Mouse (Mus musculus): ENCODE data around the gene Dctn2. TPM values are rescaled to one million over a fixed set of nuclear protein-coding genes. Genes with fewer than 3 reads are reported as not detected.

The Dctn2 gene
- polyA plus RNA-seq, 1 experiment from 2014 or later: 198 TPM

GRCm38 (mm10) chr10:127268401-127268800, 2.2 kb downstream of the Dctn2 start:
- DNase-seq (ENCODE audit: low spot score): no peak
- Histone ChIP-seq H3K36me3 (ENCODE audit: insufficient read depth, low read length) (no peaks in the 10 kb centered on the region), H3K27me3 (replicated peaks; ENCODE audit: insufficient read depth, low read length) (no peaks in the 10 kb centered on the region), H3K9ac (replicated peaks; ENCODE audit: low read depth) (no peak overlapping the region), H3K4me3 (ENCODE audit: low read depth, low read length) (no peak overlapping the region), H3K9me3 (ENCODE audit: low read length) (no peaks in the 10 kb centered on the region), H3K4me1 (ENCODE audit: insufficient read depth, low read depth, low read length) (peaks cover 4% of the 10 kb centered on the region; the same call in 1 of the 2 replicates), H3K4me2 (replicated peaks; ENCODE audit: low read depth, low read length) (no peak overlapping the region), H3K27ac (ENCODE audit: low read length) (no peak overlapping the region)
- WGBS: 43% methylated on average over 5 of the region's 5 CpGs
- TF ChIP-seq CTCF (IDR thresholded peaks at IDR 0.05) (no peak), EP300 (IDR thresholded peaks at IDR 0.05) (no peak)
- no peak for ATAC-seq

- TF ChIP-seq CTCF (IDR thresholded peaks at IDR 0.05) (no peak), EP300 (IDR thresholded peaks at IDR 0.05) (no peak)
- DNase-seq (ENCODE audit: low spot score) (peak; percentile 13), ATAC-seq (no peak)
- peaks cover 4% of the 10 kb centered on the region; the same call in 1 of the 2 replicates for H3K4me1 ChIP-seq (ENCODE audit: insufficient read depth, low read depth, low read length)
- no peak overlapping the region for H3K4me2 ChIP-seq (replicated peaks; ENCODE audit: low read depth, low read length)
- H3K27ac ChIP-seq (ENCODE audit: low read length): no peak overlapping the region
- 67% methylated on average over 12 of the region's 12 CpGs for WGBS
- H3K9ac ChIP-seq (replicated peaks; ENCODE audit: low read depth): no peak overlapping the region
- no peak overlapping the region for H3K4me3 ChIP-seq (ENCODE audit: low read depth, low read length)
- no peaks in the 10 kb centered on the region for H3K36me3 ChIP-seq (ENCODE audit: insufficient read depth, low read length)
- H3K9me3 ChIP-seq (ENCODE audit: low read length): no peaks in the 10 kb centered on the region
- H3K27me3 ChIP-seq (replicated peaks; ENCODE audit: insufficient read depth, low read length): no peaks in the 10 kb centered on the region
Observed at GRCm38 (mm10) chr10:127269036-127269435, 2.9 kb downstream of the Dctn2 start.

GRCm38 (mm10) chr10:127269884-127270283, 3.7 kb downstream of the Dctn2 start:
- ATAC-seq (no peak), DNase-seq (ENCODE audit: low spot score) (no peak)
- no peak overlapping the region; the same call in 1 of the 2 replicates for H3K27ac ChIP-seq (ENCODE audit: low read length)
- H3K4me1 ChIP-seq (ENCODE audit: insufficient read depth, low read depth, low read length): peaks cover 4% of the 10 kb centered on the region; the same call in 1 of the 2 replicates
- H3K4me2 ChIP-seq (replicated peaks; ENCODE audit: low read depth, low read length): no peak overlapping the region
- H3K36me3 ChIP-seq (ENCODE audit: insufficient read depth, low read length): no peaks in the 10 kb centered on the region
- WGBS: 74% methylated on average over 4 of the region's 4 CpGs
- no peak overlapping the region for H3K9ac ChIP-seq (replicated peaks; ENCODE audit: low read depth)
- no peak overlapping the region for H3K4me3 ChIP-seq (ENCODE audit: low read depth, low read length)
- H3K9me3 ChIP-seq (ENCODE audit: low read length): no peaks in the 10 kb centered on the region
- H3K27me3 ChIP-seq (replicated peaks; ENCODE audit: insufficient read depth, low read length): no peaks in the 10 kb centered on the region
- TF ChIP-seq EP300 (IDR thresholded peaks at IDR 0.05) (no peak), CTCF (IDR thresholded peaks at IDR 0.05) (no peak)

- no peak for ATAC-seq
- Histone ChIP-seq H3K4me3 (ENCODE audit: low read depth, low read length) (no peak overlapping the region), H3K4me1 (ENCODE audit: insufficient read depth, low read depth, low read length) (no peaks in the 10 kb centered on the region), H3K9me3 (ENCODE audit: low read length) (no peaks in the 10 kb centered on the region), H3K36me3 (ENCODE audit: insufficient read depth, low read length) (peaks cover 20% of the 10 kb centered on the region; the same call in 1 of the 2 replicates), H3K27ac (ENCODE audit: low read length) (no peak overlapping the region), H3K9ac (replicated peaks; ENCODE audit: low read depth) (no peak overlapping the region), H3K4me2 (replicated peaks; ENCODE audit: low read depth, low read length) (no peak overlapping the region), H3K27me3 (replicated peaks; ENCODE audit: insufficient read depth, low read length) (no peaks in the 10 kb centered on the region)
- TF ChIP-seq EP300 (IDR thresholded peaks at IDR 0.05) (no peak), CTCF (IDR thresholded peaks at IDR 0.05) (no peak)
- DNase-seq (ENCODE audit: low spot score): no peak
- 88% methylated on average over 5 of the region's 5 CpGs for WGBS
Observed at GRCm38 (mm10) chr10:127272371-127272770, 6.2 kb downstream of the Dctn2 start.

GRCm38 (mm10) chr10:127274261-127275022, 8.3 kb downstream of the Dctn2 start:
- H3K9ac ChIP-seq (replicated peaks; ENCODE audit: low read depth): no peak overlapping the region
- WGBS: 84% methylated on average over 11 of the region's 11 CpGs
- no peak overlapping the region for H3K27ac ChIP-seq (ENCODE audit: low read length)
- TF ChIP-seq CTCF (IDR thresholded peaks at IDR 0.05): no peak
- no peak for TF ChIP-seq EP300 (IDR thresholded peaks at IDR 0.05)
- H3K4me2 ChIP-seq (replicated peaks; ENCODE audit: low read depth, low read length): no peak overlapping the region
- peaks cover 29% of the 10 kb centered on the region for H3K36me3 ChIP-seq (ENCODE audit: insufficient read depth, low read length)
- H3K9me3 ChIP-seq (ENCODE audit: low read length): no peaks in the 10 kb centered on the region
- no peak for DNase-seq (ENCODE audit: low spot score)
- ATAC-seq: no peak
- no peaks in the 10 kb centered on the region for H3K27me3 ChIP-seq (replicated peaks; ENCODE audit: insufficient read depth, low read length)
- no peak overlapping the region for H3K4me3 ChIP-seq (ENCODE audit: low read depth, low read length)
- no peaks in the 10 kb centered on the region for H3K4me1 ChIP-seq (ENCODE audit: insufficient read depth, low read depth, low read length)

GRCm38 (mm10) chr10:127279730-127280129, 13.6 kb downstream of the Dctn2 start:
- no peak overlapping the region for H3K9ac ChIP-seq (replicated peaks; ENCODE audit: low read depth)
- peaks cover 58% of the 10 kb centered on the region for H3K36me3 ChIP-seq (ENCODE audit: insufficient read depth, low read length)
- H3K27ac ChIP-seq (ENCODE audit: low read length): no peak overlapping the region
- TF ChIP-seq CTCF (IDR thresholded peaks at IDR 0.05): peak; percentile 36
- no peak for TF ChIP-seq EP300 (IDR thresholded peaks at IDR 0.05)
- H3K9me3 ChIP-seq (ENCODE audit: low read length): no peaks in the 10 kb centered on the region
- no peaks in the 10 kb centered on the region for H3K27me3 ChIP-seq (replicated peaks; ENCODE audit: insufficient read depth, low read length)
- ATAC-seq: no peak
- H3K4me1 ChIP-seq (ENCODE audit: insufficient read depth, low read depth, low read length): no peaks in the 10 kb centered on the region
- no peak for DNase-seq (ENCODE audit: low spot score)
- 83% methylated on average over 1 of the region's 2 CpGs for WGBS
- no peak overlapping the region for H3K4me2 ChIP-seq (replicated peaks; ENCODE audit: low read depth, low read length)
- no peak overlapping the region for H3K4me3 ChIP-seq (ENCODE audit: low read depth, low read length)

Data from lung, postnatal 0 days (tissue).